Mouse (Mus musculus) ovary, adult 18-20 months (tissue): Measurements from ENCODE around the gene Nap1l3.

ENCODE experiments used
- DNase-seq: peaks from one replicate; pipeline ENCODE4 v3.0.0; 2022; ENCODE audit warnings: low spot score, mixed read lengths

Gene Nap1l3

DNA sequence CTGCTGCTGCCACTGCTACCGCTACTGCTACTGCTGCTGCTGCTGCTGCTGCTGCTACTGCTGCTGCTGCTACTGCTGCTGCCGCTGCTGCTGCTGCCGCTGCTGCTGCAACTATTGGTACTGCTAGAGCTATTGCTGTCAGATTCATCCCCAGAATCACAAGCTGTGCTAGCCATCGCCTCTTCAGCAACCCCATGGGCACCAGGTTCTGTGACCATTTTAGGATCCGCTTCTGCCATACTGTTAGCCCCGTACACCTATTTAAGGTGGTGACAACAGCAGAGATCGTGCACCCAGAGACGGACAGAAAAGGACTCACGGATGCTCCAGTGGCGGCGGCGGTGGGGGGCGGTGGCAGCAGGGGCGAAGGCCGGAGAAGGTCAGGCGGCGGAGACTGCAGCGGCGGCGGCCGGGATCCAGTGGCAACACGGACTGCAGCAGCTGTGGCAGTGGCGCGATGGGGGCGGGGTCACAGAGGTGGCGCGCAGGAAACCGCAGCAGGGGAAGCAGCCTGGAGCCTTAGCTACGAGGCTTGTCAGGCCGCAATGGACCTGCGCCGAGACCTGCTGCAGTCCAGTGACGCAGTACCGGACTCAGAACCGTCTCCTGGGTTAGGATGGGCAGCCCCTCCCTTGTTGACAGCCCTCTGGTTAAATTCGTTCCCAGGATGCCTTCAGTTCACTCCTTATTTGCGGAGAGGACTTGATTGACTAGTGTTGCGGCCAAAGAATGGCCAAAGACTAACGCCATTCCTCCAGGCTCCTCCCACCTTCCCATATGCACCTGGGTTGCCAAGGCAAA is at the start of gene Nap1l3:
Gene Nap1l3, minus strand, starts transcription at position 621 of the 801 bp plus-strand sequence.
- DNase-seq = peak; percentile 65

DNA sequence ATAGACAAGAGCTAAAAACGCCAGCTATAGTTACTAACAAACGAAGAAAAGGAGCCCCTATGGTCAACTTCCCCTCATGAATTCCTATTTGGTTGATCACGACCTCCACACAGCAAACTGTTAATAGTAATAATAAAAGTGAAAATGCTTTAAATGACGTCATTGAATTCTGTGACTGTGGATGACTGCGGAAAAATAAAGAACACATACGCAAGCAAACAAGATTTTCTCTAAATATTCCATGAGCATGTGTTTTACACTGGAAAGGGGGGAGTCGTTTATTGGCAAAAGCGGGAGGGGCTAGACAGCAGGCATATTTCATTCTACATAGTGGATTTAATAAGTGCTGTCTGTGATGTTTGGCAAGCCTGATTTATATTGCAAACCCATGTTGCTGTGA is 451 bp upstream of the Nap1l3 start:
- DNase-seq = no peak
